9 mouse cellular contexts compared by ENCODE assay signal in genomic region chr15:80462106-80462505, GRCm38 (mm10).
DNase-seq lines count a peak whose midpoint lies in the region; ATAC-seq lines count a peak whose summit lies in the region.
"Had no signal": no experiment of that assay in that cellular context is flagged by ENCODE, and none has a peak within 500 bp of the region (broad histone marks: within the 10 kb centered on the region; RNA-seq: fewer than 3 reads in every experiment).

No protein-coding gene starts in this region.

- no peak overlapping the region for H3K9ac ChIP-seq in heart, embryonic 12.5 days
- no peak overlapping the region for H3K9ac ChIP-seq in intestine, embryonic 16.5 days (ENCODE audit: low read depth, low read length)

- H3K4me2 ChIP-seq in heart, embryonic 12.5 days = peak overlapping the region; percentile 55
- peak overlapping the region; percentile 49 for H3K4me2 ChIP-seq in intestine, embryonic 16.5 days (ENCODE audit: low read depth, low read length)

- 0 out of 2 replicates have a peak overlapping the region, but pooled peaks have one; percentile 11 for H3K4me3 ChIP-seq in heart, embryonic 12.5 days
- H3K4me3 ChIP-seq in intestine, embryonic 16.5 days (ENCODE audit: low read length) = 0 out of 2 replicates have a peak overlapping the region, but pooled peaks have one; percentile 6
- H3K4me3 ChIP-seq in midbrain, embryonic 10.5 days = peak overlapping the region; percentile 49

- no peak for DNase-seq in heart, adult 8-10 months (ENCODE audit: low spot score)
- peak; percentile 76 for DNase-seq in embryo, embryonic 9.5 days (ENCODE audit: extremely low spot score)
- DNase-seq in midbrain, embryonic 10.5 days (ENCODE audit: low spot score) = peak; percentile 53
- DNase-seq in yolk sac, embryonic 10.5 days (ENCODE audit: low spot score) = peak; percentile 33
- DNase-seq in ovary, postnatal 10 days (ENCODE audit: low spot score) = no peak
- no peak for DNase-seq in spleen, postnatal 14 days (ENCODE audit: low spot score in 2 of 2)

- no peaks in the 10 kb centered on the region for H3K9me3 ChIP-seq in heart, embryonic 12.5 days (replicated peaks)
- no peaks in the 10 kb centered on the region for H3K9me3 ChIP-seq in intestine, embryonic 16.5 days (ENCODE audit: control insufficient read depth, low read length)
- H3K9me3 ChIP-seq in midbrain, embryonic 10.5 days (replicated peaks) = no peaks in the 10 kb centered on the region
- H3K9me3 ChIP-seq: G1E had no signal

- H3K27ac ChIP-seq in heart, embryonic 12.5 days (ENCODE audit: poor library complexity, severe bottlenecking) = no peak overlapping the region
- no peak overlapping the region for H3K27ac ChIP-seq in intestine, embryonic 16.5 days (ENCODE audit: low read length)
- H3K27ac ChIP-seq in midbrain, embryonic 10.5 days (replicated peaks) = peak overlapping the region; percentile 67

- 0% methylated on average over 9 of the region's 9 CpGs for WGBS in heart, embryonic 12.5 days
- 2% methylated on average over 9 of the region's 9 CpGs for WGBS in intestine, embryonic 16.5 days
- 5% methylated on average over 9 of the region's 9 CpGs for WGBS in midbrain, embryonic 10.5 days

- H3K27me3 ChIP-seq in heart, embryonic 12.5 days (replicated peaks) = peaks cover 35% of the 10 kb centered on the region
- H3K27me3 ChIP-seq in intestine, embryonic 16.5 days (replicated peaks; ENCODE audit: control insufficient read depth, insufficient read depth, low read length) = peaks cover 2% of the 10 kb centered on the region; the same call in 1 of the 2 replicates
- peaks cover 44% of the 10 kb centered on the region for H3K27me3 ChIP-seq in midbrain, embryonic 10.5 days (ENCODE audit: low read depth, poor library complexity, severe bottlenecking)

- no peaks in the 10 kb centered on the region for H3K36me3 ChIP-seq in heart, embryonic 12.5 days
- no peaks in the 10 kb centered on the region for H3K36me3 ChIP-seq in intestine, embryonic 16.5 days (ENCODE audit: control insufficient read depth, insufficient read depth, low read length)
- H3K36me3 ChIP-seq in midbrain, embryonic 10.5 days = no peaks in the 10 kb centered on the region
- H3K36me3 ChIP-seq: G1E had no signal

- H3K4me1 ChIP-seq in heart, embryonic 12.5 days (replicated peaks) = peaks cover 20% of the 10 kb centered on the region
- H3K4me1 ChIP-seq in intestine, embryonic 16.5 days (ENCODE audit: control insufficient read depth, insufficient read depth, low read length) = peaks cover 7% of the 10 kb centered on the region; the same call in 1 of the 2 replicates
- H3K4me1 ChIP-seq in midbrain, embryonic 10.5 days = peaks cover 22% of the 10 kb centered on the region

- ATAC-seq in heart, embryonic 12.5 days (ENCODE audit: insufficient number of reproducible peaks, low FRiP score) = peak; percentile 73
- peak; percentile 48; the same call in 1 of the 2 replicates for ATAC-seq in intestine, embryonic 16.5 days

Comparison
In these comparisons a context has a peak if more than half of its experiments do, and no peak if none do; other contexts are left out.
1. DNase-seq: peak in embryo, embryonic 9.5 days (single experiment), midbrain, embryonic 10.5 days (single experiment) and yolk sac, embryonic 10.5 days (single experiment); none in heart, adult 8-10 months (single experiment), ovary, postnatal 10 days (single experiment) and spleen, postnatal 14 days (0 of 2).
2. Peak in every context shown above with its lines, with median percentiles within 50 percentile points of each other: H3K4me3 ChIP-seq.